Mouse (Mus musculus): Measurements from ENCODE around the gene Pth2.
"Not testable (repeated sequence)": the region's sequence is repeated elsewhere in the genome, so short reads cannot be mapped to it uniquely, and the experiment has no call there.

Gene Pth2

GRCm38 (mm10) chr7:45153052-45153451 lies 27.7 kb upstream of the Pth2 start:
- not testable (repeated sequence) for DNase-seq (ENCODE audit: extremely low read depth, low read depth)

- no peak for DNase-seq (ENCODE audit: extremely low read depth, low read depth)
Measured at GRCm38 (mm10) chr7:45153586-45153985, 27.2 kb upstream of the Pth2 start.

- peak; percentile 79 for DNase-seq (ENCODE audit: extremely low read depth, low read depth)
Measured at GRCm38 (mm10) chr7:45154096-45154992, 26.5 kb upstream of the Pth2 start, which contains the start of the genes Pih1d1 and Aldh16a1. Gene Pih1d1 (plus strand): TSS chr7:45154303. Gene Aldh16a1 (minus strand): TSS chr7:45154584.

- DNase-seq (ENCODE audit: extremely low read depth, low read depth) = peak; percentile 76
Measured at GRCm38 (mm10) chr7:45154993-45155514, 25.7 kb upstream of the Pth2 start.

- peak; percentile 98 for DNase-seq (ENCODE audit: extremely low read depth, low read depth)
Measured at GRCm38 (mm10) chr7:45155590-45155989, 25.2 kb upstream of the Pth2 start.

- no peak for DNase-seq (ENCODE audit: extremely low read depth, low read depth)
Measured at GRCm38 (mm10) chr7:45156206-45156605, 24.6 kb upstream of the Pth2 start.

- DNase-seq (ENCODE audit: extremely low read depth, low read depth) = no peak
Measured at GRCm38 (mm10) chr7:45157459-45157858, 23.3 kb upstream of the Pth2 start.

GRCm38 (mm10) chr7:45158991-45159390 lies 21.8 kb upstream of the Pth2 start:
- DNase-seq (ENCODE audit: extremely low read depth, low read depth) = no peak

GRCm38 (mm10) chr7:45160316-45160800 lies 20.4 kb upstream of the Pth2 start:
- DNase-seq (ENCODE audit: extremely low read depth, low read depth) = no peak

- DNase-seq (ENCODE audit: extremely low read depth, low read depth) = no peak
Measured at GRCm38 (mm10) chr7:45160866-45161265, 19.9 kb upstream of the Pth2 start.

GRCm38 (mm10) chr7:45161612-45162473 lies 19.0 kb upstream of the Pth2 start:
- DNase-seq (ENCODE audit: extremely low read depth, low read depth) = peak; percentile 91

GRCm38 (mm10) chr7:45162551-45162950 lies 18.2 kb upstream of the Pth2 start:
- no peak for DNase-seq (ENCODE audit: extremely low read depth, low read depth)

- no peak for DNase-seq (ENCODE audit: extremely low read depth, low read depth)
Measured at GRCm38 (mm10) chr7:45162996-45163615, 17.7 kb upstream of the Pth2 start.

- DNase-seq (ENCODE audit: extremely low read depth, low read depth) = no peak
Measured at GRCm38 (mm10) chr7:45163735-45164490, 16.9 kb upstream of the Pth2 start, which contains the start of gene Slc17a7. Gene Slc17a7 (plus strand): TSS chr7:45163949.

- no peak for DNase-seq (ENCODE audit: extremely low read depth, low read depth)
Measured at GRCm38 (mm10) chr7:45164833-45165232, 16.0 kb upstream of the Pth2 start.

GRCm38 (mm10) chr7:45165701-45166100 lies 15.1 kb upstream of the Pth2 start:
- DNase-seq (ENCODE audit: extremely low read depth, low read depth) = no peak

GRCm38 (mm10) chr7:45166950-45167401 lies 13.8 kb upstream of the Pth2 start:
- DNase-seq (ENCODE audit: extremely low read depth, low read depth) = no peak

- no peak for DNase-seq (ENCODE audit: extremely low read depth, low read depth)
Measured at GRCm38 (mm10) chr7:45167761-45168445, 12.9 kb upstream of the Pth2 start.

- DNase-seq (ENCODE audit: extremely low read depth, low read depth) = no peak
Measured at GRCm38 (mm10) chr7:45168656-45169055, 12.1 kb upstream of the Pth2 start.

- DNase-seq (ENCODE audit: extremely low read depth, low read depth) = no peak
Measured at GRCm38 (mm10) chr7:45169495-45169894, 11.3 kb upstream of the Pth2 start.
